Comparison of ENCODE assay signal across 27 mouse cellular contexts in genomic region chr13:102860733-102861132, GRCm38 (mm10).
DNase-seq lines count a peak whose midpoint lies in the region; ATAC-seq lines count a peak whose summit lies in the region.
"Had no signal": no experiment of that assay in that cellular context is flagged by ENCODE, and none has a peak within 500 bp of the region (broad histone marks: within the 10 kb centered on the region; RNA-seq: fewer than 3 reads in every experiment).

No protein-coding gene starts in this region.

- ATAC-seq in heart, embryonic 12.5 days (ENCODE audit: insufficient number of reproducible peaks, low FRiP score): no peak
- ATAC-seq in kidney, embryonic 16.5 days (ENCODE audit: low FRiP score, low TSS enrichment): no peak
- ATAC-seq in kidney, embryonic 14.5 days (ENCODE audit: low FRiP score, low TSS enrichment): no peak
- no peak; the same call in 1 of the 2 replicates for ATAC-seq in lung, embryonic 16.5 days (ENCODE audit: low read depth)
- ATAC-seq: activated CD4-positive, CD25-positive, alpha-beta regulatory T cell, adult 4 months; forebrain, postnatal 0 days; hindbrain, postnatal 0 days; intestine, embryonic 15.5 days; midbrain, embryonic 16.5 days had no signal

- no peak overlapping the region for H3K9ac ChIP-seq in heart, embryonic 12.5 days
- no peak overlapping the region for H3K9ac ChIP-seq in kidney, embryonic 16.5 days (replicated peaks; ENCODE audit: low read length)
- H3K9ac ChIP-seq in kidney, embryonic 14.5 days (ENCODE audit: low read depth, low read length): no peak overlapping the region
- H3K9ac ChIP-seq in lung, embryonic 16.5 days (ENCODE audit: low read length): no peak overlapping the region
- H3K9ac ChIP-seq: forebrain, embryonic 12.5 days; forebrain, postnatal 0 days; hindbrain, embryonic 12.5 days; intestine, embryonic 15.5 days; liver, embryonic 15.5 days had no signal

- H3K9me3 ChIP-seq in heart, embryonic 12.5 days (replicated peaks): no peaks in the 10 kb centered on the region
- no peaks in the 10 kb centered on the region for H3K9me3 ChIP-seq in kidney, embryonic 16.5 days (ENCODE audit: low read length)
- H3K9me3 ChIP-seq in kidney, embryonic 14.5 days (ENCODE audit: control insufficient read depth, low read length): no peaks in the 10 kb centered on the region
- no peaks in the 10 kb centered on the region for H3K9me3 ChIP-seq in lung, embryonic 16.5 days (ENCODE audit: control insufficient read depth, low read length)
- H3K9me3 ChIP-seq: forebrain, embryonic 12.5 days; hindbrain, embryonic 12.5 days; intestine, embryonic 15.5 days; liver, embryonic 15.5 days had no signal

- no peaks in the 10 kb centered on the region for H3K36me3 ChIP-seq in heart, embryonic 12.5 days
- H3K36me3 ChIP-seq in kidney, embryonic 16.5 days (ENCODE audit: insufficient read depth, low read length): no peaks in the 10 kb centered on the region
- no peaks in the 10 kb centered on the region for H3K36me3 ChIP-seq in kidney, embryonic 14.5 days (ENCODE audit: control insufficient read depth, insufficient read depth, low read length)
- no peaks in the 10 kb centered on the region for H3K36me3 ChIP-seq in lung, embryonic 16.5 days (ENCODE audit: control insufficient read depth, insufficient read depth, low read length)
- H3K36me3 ChIP-seq: forebrain, embryonic 12.5 days; hindbrain, embryonic 12.5 days; intestine, embryonic 15.5 days; liver, embryonic 15.5 days had no signal

- H3K4me1 ChIP-seq in heart, embryonic 12.5 days (replicated peaks): peaks cover 49% of the 10 kb centered on the region
- peaks cover 26% of the 10 kb centered on the region for H3K4me1 ChIP-seq in kidney, embryonic 16.5 days (ENCODE audit: insufficient read depth, low read length)
- H3K4me1 ChIP-seq in kidney, embryonic 14.5 days (ENCODE audit: control insufficient read depth, insufficient read depth, low read length): peaks cover 4% of the 10 kb centered on the region
- H3K4me1 ChIP-seq in lung, embryonic 16.5 days (replicated peaks; ENCODE audit: control insufficient read depth, insufficient read depth, low read length): peaks cover 18% of the 10 kb centered on the region
- H3K4me1 ChIP-seq: liver, embryonic 15.5 days had no signal

- intact Hi-C loops in heart, postnatal 25 days (cut with DNase I): no loop called here

- H3K27me3 ChIP-seq in heart, embryonic 12.5 days (replicated peaks): no peaks in the 10 kb centered on the region
- no peaks in the 10 kb centered on the region for H3K27me3 ChIP-seq in kidney, embryonic 16.5 days (ENCODE audit: insufficient read depth, low read length)
- H3K27me3 ChIP-seq in kidney, embryonic 14.5 days (ENCODE audit: control insufficient read depth, insufficient read depth, low read length): no peaks in the 10 kb centered on the region
- no peaks in the 10 kb centered on the region for H3K27me3 ChIP-seq in lung, embryonic 16.5 days (ENCODE audit: control insufficient read depth, insufficient read depth, low read depth, low read length)
- H3K27me3 ChIP-seq: CH12.LX; forebrain, embryonic 12.5 days; hindbrain, embryonic 12.5 days; intestine, embryonic 15.5 days; liver, embryonic 15.5 days had no signal

- WGBS in heart, embryonic 12.5 days: 91% methylated on average over 7 of the region's 7 CpGs
- WGBS in kidney, embryonic 16.5 days: 85% methylated on average over 7 of the region's 7 CpGs
- WGBS in kidney, embryonic 14.5 days: 85% methylated on average over 7 of the region's 7 CpGs
- WGBS in lung, embryonic 16.5 days: 78% methylated on average over 7 of the region's 7 CpGs

- H3K4me2 ChIP-seq in heart, embryonic 12.5 days: no peak overlapping the region
- H3K4me2 ChIP-seq in kidney, embryonic 16.5 days (replicated peaks; ENCODE audit: low read depth, low read length): no peak overlapping the region
- no peak overlapping the region for H3K4me2 ChIP-seq in kidney, embryonic 14.5 days (replicated peaks; ENCODE audit: low read depth, low read length)
- no peak overlapping the region for H3K4me2 ChIP-seq in lung, embryonic 16.5 days (ENCODE audit: low read depth, low read length)
- H3K4me2 ChIP-seq: forebrain, embryonic 12.5 days; hindbrain, embryonic 12.5 days; intestine, embryonic 15.5 days; liver, embryonic 15.5 days; midbrain, embryonic 11.5 days had no signal

- 0 out of 2 replicates have a peak overlapping the region, but pooled peaks have one; percentile 12 for H3K27ac ChIP-seq in heart, embryonic 12.5 days (ENCODE audit: poor library complexity, severe bottlenecking)
- H3K27ac ChIP-seq in kidney, embryonic 16.5 days (ENCODE audit: low read length): 0 out of 2 replicates have a peak overlapping the region, but pooled peaks have one; percentile 18
- no peak overlapping the region for H3K27ac ChIP-seq in kidney, embryonic 14.5 days (ENCODE audit: low read depth, low read length)
- peak overlapping the region; percentile 69 for H3K27ac ChIP-seq in lung, embryonic 16.5 days (ENCODE audit: low read length)
- H3K27ac ChIP-seq: forebrain, embryonic 12.5 days; hindbrain, embryonic 12.5 days; hindbrain, postnatal 0 days; intestine, embryonic 15.5 days; liver, embryonic 15.5 days had no signal

- H3K4me3 ChIP-seq in heart, embryonic 12.5 days: no peak overlapping the region
- no peak overlapping the region for H3K4me3 ChIP-seq in kidney, embryonic 16.5 days (ENCODE audit: low read length)
- no peak overlapping the region for H3K4me3 ChIP-seq in kidney, embryonic 14.5 days (ENCODE audit: low read length)
- H3K4me3 ChIP-seq in lung, embryonic 16.5 days (ENCODE audit: low read length): no peak overlapping the region
- H3K4me3 ChIP-seq: forebrain, embryonic 12.5 days; hindbrain, embryonic 12.5 days; intestine, embryonic 15.5 days; liver, embryonic 15.5 days had no signal

- DNase-seq in heart, postnatal 25 days (ENCODE audit: low spot score): no peak
- no peak for DNase-seq in lung, postnatal 25 days (ENCODE audit: low spot score)
- no peak for DNase-seq in ovary, postnatal 36 days (ENCODE audit: low spot score)
- DNase-seq: adrenal gland, adult 2 months; adrenal gland, postnatal 36 days; cerebellum, adult 2 months; cerebellum, postnatal 14 days; forebrain, postnatal 0 days; heart, postnatal 36 days; kidney, adult 2 months; kidney, postnatal 25 days; liver; right cerebral cortex, adult 18-20 months; spleen, adult 18-20 months had no signal
